Mouse (Mus musculus): ENCODE measurements around the gene D11Wsu47e.

DNA sequence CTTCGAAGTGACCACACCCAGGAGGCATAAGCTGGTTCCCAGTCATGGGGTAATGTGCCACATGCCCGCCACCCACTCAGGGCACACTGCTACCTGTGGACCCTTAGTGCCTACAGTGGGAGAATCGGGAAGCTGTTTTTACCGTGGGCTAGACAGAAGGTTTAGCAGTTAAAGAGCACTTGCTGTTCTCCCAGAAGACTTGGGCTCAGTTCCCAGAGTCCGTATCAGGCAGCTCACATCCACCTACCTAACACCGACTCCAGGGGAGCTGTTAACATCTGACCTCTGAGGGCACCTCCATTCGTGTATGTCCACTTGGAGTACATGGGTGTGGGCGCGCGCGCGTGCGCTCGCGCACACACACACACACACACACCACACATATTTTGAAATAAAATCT is 30.1 kb upstream of the D11Wsu47e start:
- no peak for TF ChIP-seq CTCF (IDR thresholded peaks at IDR 0.05; ENCODE audit: borderline replicate concordance, control insufficient read depth, extremely low read depth, insufficient read depth, low read length, poor library complexity)
- no peak for TF ChIP-seq POLR2A (IDR thresholded peaks at IDR 0.05; ENCODE audit: control insufficient read depth, extremely low read depth, insufficient read depth, low read length, poor library complexity)

Data from thymus, adult 2 months (tissue).